Mouse (Mus musculus) kidney, embryonic 16.5 days (tissue): ENCODE results near the gene Rab35. TPM values are rescaled to one million over a fixed set of nuclear protein-coding genes. Genes with fewer than 3 reads are reported as not detected.
A peak's percentile ranks its signal among the peaks of the same experiment; 100 is the strongest.

Source experiments
- ATAC-seq: fragments of 200-750 bp; cut with Nextera tagmentation; 2 replicates; pipeline ENCODE4 v1.8.0; 2017; ENCODE audit warnings: moderate TSS enrichment; ENCODE audit not compliant: low FRiP score, low TSS enrichment
- H3K27ac ChIP-seq: fragments of 300-500 bp; sonication (generic); 2 replicates; pipeline ENCODE4 v1.5.1; 2014; ENCODE audit warnings: low read length
- H3K27me3 ChIP-seq: fragments of 300-500 bp; sonication (generic); 2 replicates; pipeline ENCODE4 v1.6.1; 2014; ENCODE audit warnings: low read length, control low read depth, mixed read lengths; ENCODE audit not compliant: insufficient read depth
- H3K36me3 ChIP-seq: fragments of 300-500 bp; sonication (generic); 2 replicates; pipeline ENCODE4 v1.6.1; 2014; ENCODE audit warnings: low read length, control low read depth, mixed read lengths; ENCODE audit not compliant: insufficient read depth
- H3K4me1 ChIP-seq: fragments of 300-500 bp; sonication (generic); 2 replicates; pipeline ENCODE4 v1.6.1; 2014; ENCODE audit warnings: low read length, control low read depth, mixed read lengths; ENCODE audit not compliant: insufficient read depth
- H3K4me2 ChIP-seq: fragments of 300-500 bp; sonication (generic); replicated peaks from 2 replicates; pipeline ENCODE4 v1.6.1; 2014; ENCODE audit warnings: low read depth, low read length
- H3K4me3 ChIP-seq: fragments of 300-500 bp; sonication (generic); 2 replicates; pipeline ENCODE4 v1.5.1; 2014; ENCODE audit warnings: mild to moderate bottlenecking, low read length
- H3K9ac ChIP-seq: fragments of 300-500 bp; sonication (generic); replicated peaks from 2 replicates; pipeline ENCODE4 v1.6.1; 2014; ENCODE audit warnings: low read length
- H3K9me3 ChIP-seq: fragments of 300-500 bp; sonication (generic); 2 replicates; pipeline ENCODE4 v1.6.1; 2016; ENCODE audit warnings: low read length, control low read depth
- WGBS: fragments of 180-500 bp; shearing (Covaris S2); extraction: QIAGEN DNeasy Blood & Tissue Kit; methylation state at CpG from one replicate; pipeline ENCODE4 v1.1.7; 2014; 5-methylcytosine and 5-hydroxymethylcytosine counted together
- polyA plus RNA-seq: library from polyadenylated mRNA; unstranded; fragments of >200 nt; fragmentation: Nextera tagmentation; extraction: Ambion mirVana; gene quantifications from 2 replicates; pipeline ENCODE4 v1.2.1, GENCODE M21; 2015

Gene Rab35
- polyA plus RNA-seq, 1 experiment from 2014 or later = 10.7 TPM

- Histone ChIP-seq H3K4me3 (no peak overlapping the region), H3K9ac (no peak overlapping the region), H3K4me1 (no peaks in the 10 kb centered on the region), H3K27ac (no peak overlapping the region), H3K9me3 (no peaks in the 10 kb centered on the region), H3K27me3 (no peaks in the 10 kb centered on the region), H3K4me2 (no peak overlapping the region), H3K36me3 (peaks cover 67% of the 10 kb centered on the region)
- no peak for ATAC-seq
- 92% methylated on average over 15 of the region's 15 CpGs for WGBS
These were observed 12.0 kb upstream of the Rab35 start for GRCm38 (mm10) chr5:115619690-115620089.

- H3K9ac ChIP-seq = no peak overlapping the region
- no peak overlapping the region for H3K4me3 ChIP-seq
- no peak for ATAC-seq
- H3K36me3 ChIP-seq = peaks cover 37% of the 10 kb centered on the region
- no peak overlapping the region for H3K4me2 ChIP-seq
- 83% methylated on average over 7 of the region's 7 CpGs for WGBS
- no peak overlapping the region for H3K27ac ChIP-seq
- no peaks in the 10 kb centered on the region for H3K27me3 ChIP-seq
- H3K4me1 ChIP-seq = no peaks in the 10 kb centered on the region
- H3K9me3 ChIP-seq = no peaks in the 10 kb centered on the region
These were observed 9.0 kb upstream of the Rab35 start for GRCm38 (mm10) chr5:115622686-115623085.

- WGBS = 81% methylated on average over 9 of the region's 9 CpGs
- ATAC-seq = no peak
- Histone ChIP-seq H3K4me1 (no peaks in the 10 kb centered on the region), H3K27ac (no peak overlapping the region), H3K9me3 (no peaks in the 10 kb centered on the region), H3K9ac (no peak overlapping the region), H3K4me2 (no peak overlapping the region), H3K27me3 (no peaks in the 10 kb centered on the region), H3K4me3 (no peak overlapping the region), H3K36me3 (peaks cover 29% of the 10 kb centered on the region)
These were observed 7.8 kb upstream of the Rab35 start for GRCm38 (mm10) chr5:115623694-115624440.

GRCm38 (mm10) chr5:115626237-115626886 is 5.3 kb upstream of the Rab35 start:
- H3K9me3 ChIP-seq = no peaks in the 10 kb centered on the region
- ATAC-seq = no peak
- peaks cover 7% of the 10 kb centered on the region; the same call in 1 of the 2 replicates for H3K36me3 ChIP-seq
- no peak overlapping the region for H3K27ac ChIP-seq
- no peak overlapping the region for H3K4me2 ChIP-seq
- H3K4me3 ChIP-seq = no peak overlapping the region
- H3K9ac ChIP-seq = no peak overlapping the region
- H3K27me3 ChIP-seq = no peaks in the 10 kb centered on the region
- WGBS = 84% methylated on average over 10 of the region's 10 CpGs
- H3K4me1 ChIP-seq = peaks cover 9% of the 10 kb centered on the region

- 77% methylated on average over 8 of the region's 8 CpGs for WGBS
- Histone ChIP-seq H3K4me1 (peaks cover 15% of the 10 kb centered on the region), H3K9me3 (no peaks in the 10 kb centered on the region), H3K36me3 (peaks cover under 1% of the 10 kb centered on the region; the same call in 1 of the 2 replicates), H3K4me3 (no peak overlapping the region), H3K4me2 (no peak overlapping the region), H3K27me3 (no peaks in the 10 kb centered on the region), H3K27ac (no peak overlapping the region), H3K9ac (0 out of 2 replicates have a peak overlapping the region, but pooled peaks have one; percentile 16)
- no peak for ATAC-seq
These were observed 3.6 kb upstream of the Rab35 start for GRCm38 (mm10) chr5:115628083-115628482.

- H3K4me1 ChIP-seq = peaks cover 27% of the 10 kb centered on the region
- 83% methylated on average over 4 of the region's 4 CpGs for WGBS
These were observed 2.0 kb upstream of the Rab35 start for GRCm38 (mm10) chr5:115629672-115630071.

GRCm38 (mm10) chr5:115630291-115630690 is 1.4 kb upstream of the Rab35 start:
- ATAC-seq = no peak
- Histone ChIP-seq H3K36me3 (no peaks in the 10 kb centered on the region), H3K4me3 (no peak overlapping the region), H3K9me3 (no peaks in the 10 kb centered on the region), H3K27ac (no peak overlapping the region), H3K9ac (peak overlapping the region; percentile 91), H3K4me2 (peak overlapping the region; percentile 68; the same call in 1 of the 2 replicates), H3K4me1 (peaks cover 30% of the 10 kb centered on the region), H3K27me3 (no peaks in the 10 kb centered on the region)
- 56% methylated on average over 5 of the region's 5 CpGs for WGBS

More at GRCm38 (mm10) chr5:115629672-115630071, 2.0 kb upstream of the Rab35 start:
- no peak overlapping the region for H3K4me2 ChIP-seq
- no peak overlapping the region for H3K27ac ChIP-seq
- ATAC-seq = no peak
- H3K9ac ChIP-seq = no peak overlapping the region
- no peaks in the 10 kb centered on the region for H3K36me3 ChIP-seq
- H3K4me3 ChIP-seq = no peak overlapping the region
- H3K27me3 ChIP-seq = no peaks in the 10 kb centered on the region
- H3K9me3 ChIP-seq = no peaks in the 10 kb centered on the region

GRCm38 (mm10) chr5:115632358-115632714 is 628 bp downstream of the Rab35 start:
- WGBS = 2% methylated on average over 23 of the region's 30 CpGs
- peaks cover 30% of the 10 kb centered on the region for H3K4me1 ChIP-seq
- no peak; the same call in 1 of the 2 replicates for ATAC-seq
- no peaks in the 10 kb centered on the region for H3K36me3 ChIP-seq
- peak overlapping the region; percentile 91 for H3K4me3 ChIP-seq
- H3K27ac ChIP-seq = peak overlapping the region; percentile 80
- no peaks in the 10 kb centered on the region for H3K27me3 ChIP-seq
- peak overlapping the region; percentile 91 for H3K9ac ChIP-seq
- no peaks in the 10 kb centered on the region for H3K9me3 ChIP-seq
- peak overlapping the region; percentile 68 for H3K4me2 ChIP-seq

- 65% methylated on average over 4 of the region's 4 CpGs for WGBS
These were observed 1.4 kb downstream of the Rab35 start for GRCm38 (mm10) chr5:115633060-115633459.

GRCm38 (mm10) chr5:115634046-115634445 is 2.3 kb downstream of the Rab35 start:
- no peak overlapping the region for H3K4me3 ChIP-seq
- WGBS = 93% methylated on average over 8 of the region's 8 CpGs
- no peak for ATAC-seq
- H3K9me3 ChIP-seq = no peaks in the 10 kb centered on the region
- H3K27ac ChIP-seq = no peak overlapping the region
- no peaks in the 10 kb centered on the region for H3K27me3 ChIP-seq
- H3K9ac ChIP-seq = no peak overlapping the region
- H3K4me2 ChIP-seq = no peak overlapping the region
- peaks cover 30% of the 10 kb centered on the region for H3K4me1 ChIP-seq
- peaks cover 7% of the 10 kb centered on the region; the same call in 1 of the 2 replicates for H3K36me3 ChIP-seq

More at GRCm38 (mm10) chr5:115633060-115633459, 1.4 kb downstream of the Rab35 start:
- peak overlapping the region; percentile 91 for H3K4me3 ChIP-seq
- no peaks in the 10 kb centered on the region for H3K27me3 ChIP-seq
- H3K4me1 ChIP-seq = peaks cover 30% of the 10 kb centered on the region
- peak overlapping the region; percentile 68 for H3K4me2 ChIP-seq
- H3K27ac ChIP-seq = no peak overlapping the region
- peak overlapping the region; percentile 91 for H3K9ac ChIP-seq
- H3K9me3 ChIP-seq = no peaks in the 10 kb centered on the region
- no peak for ATAC-seq
- H3K36me3 ChIP-seq = no peaks in the 10 kb centered on the region; the same call in 1 of the 2 replicates
